Mouse (Mus musculus) left cerebral cortex, postnatal 25 days (tissue): Measurements from ENCODE around the gene Ppp1r1b. TPM values are rescaled to one million over a fixed set of nuclear protein-coding genes. Genes with fewer than 3 reads are reported as not detected.

Experiments used
- DNase-seq, 2 experiments: peaks; one replicate each; pipeline ENCODE4 v3.0.0; 2022; ENCODE audit warnings: low spot score in 2 of 2, mixed read lengths in 1 of 2
- intact Hi-C: fragments of 180-260 bp; cut with DNase I; formaldehyde crosslinking; loops from one replicate; pipeline ENCODE4 v1.15.1; 2025
- total RNA-seq, 2 experiments: library from RNA; stranded (reverse); gene quantifications; 2 replicates each; pipeline ENCODE4 v1.2.3; 2021

The Ppp1r1b gene
- total RNA-seq, 2 experiments from 2014 or later: 141 to 380 TPM

- intact Hi-C loops: loop anchor here (5.0 kb wide), 1 partner anchor 96 kb away; the partner anchor contains the start of gene Mien1
- DNase-seq: no peak
Measured at GRCm38 (mm10) chr11:98341174-98341573, 7.0 kb upstream of the Ppp1r1b start.

DNA sequence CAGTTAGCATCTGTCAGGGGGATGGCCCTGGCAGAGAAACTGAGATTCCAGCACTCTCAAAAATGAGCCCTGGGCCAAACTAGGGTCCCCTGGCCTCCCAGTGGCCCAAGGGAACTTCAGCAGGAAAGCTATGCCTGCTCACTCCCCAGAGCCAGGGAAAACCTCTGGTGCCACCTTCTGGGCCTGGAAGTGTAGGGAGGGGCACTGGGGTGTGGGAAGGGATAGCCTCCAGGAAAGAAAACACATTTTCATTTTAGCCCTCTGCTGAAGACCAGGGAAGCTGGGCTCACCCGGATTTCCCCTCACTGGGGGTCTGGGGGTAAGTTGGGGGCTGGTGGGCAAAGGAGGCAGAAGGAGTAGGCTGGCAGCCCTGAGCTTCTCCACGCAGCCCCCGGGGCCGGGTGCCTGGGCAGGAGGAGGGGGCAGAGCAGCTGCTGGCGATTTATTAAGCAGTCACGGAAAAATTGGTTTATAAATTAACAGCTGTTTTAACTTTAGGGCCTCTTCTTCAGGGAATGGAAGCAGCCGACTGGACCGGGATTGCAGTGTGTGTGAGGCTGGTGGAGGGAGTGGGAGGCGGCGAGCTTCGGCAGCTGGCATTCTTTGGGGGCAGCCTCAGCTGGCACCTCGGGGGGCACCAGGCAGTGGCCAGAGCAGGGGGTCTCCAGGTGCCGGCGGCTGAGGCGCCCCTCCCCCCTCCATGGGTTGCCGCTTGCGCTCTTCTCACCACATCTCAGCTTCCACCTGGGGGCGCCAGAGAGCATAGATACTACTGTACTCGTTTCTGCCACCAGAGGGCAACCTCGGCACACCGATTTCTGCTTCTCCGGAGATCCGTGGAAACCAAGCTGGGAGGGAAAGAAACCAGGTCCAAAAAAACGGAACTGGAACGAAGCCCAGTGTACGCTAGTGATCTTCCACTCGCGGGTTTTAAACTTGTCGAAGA, 5.9 kb upstream of the Ppp1r1b start:
- intact Hi-C loops: loop anchor here (1.0 to 5.0 kb wide), 5 partner anchors 31 to 115 kb away; partner anchors contain the start of gene Mien1

GRCm38 (mm10) chr11:98345253-98345652, 3.0 kb upstream of the Ppp1r1b start:
- DNase-seq: peak; percentile 80 to 88
- intact Hi-C loops: no loop called here

More for the DNA sequence above, 5.9 kb upstream of the Ppp1r1b start:
- DNase-seq: peak; percentile 98

- intact Hi-C loops: no loop called here
- peak in 1 of 2 experiments; percentile 59 for DNase-seq
Measured at GRCm38 (mm10) chr11:98346168-98346567, 2.0 kb upstream of the Ppp1r1b start.

- intact Hi-C loops: no loop called here
- DNase-seq: no peak
Measured at GRCm38 (mm10) chr11:98347385-98348082, 670 bp upstream of the Ppp1r1b start.

GRCm38 (mm10) chr11:98349308-98349707, 1.1 kb downstream of the Ppp1r1b start:
- no peak for DNase-seq
- intact Hi-C loops: no loop called here

GRCm38 (mm10) chr11:98352272-98352990, 4.2 kb downstream of the Ppp1r1b start:
- intact Hi-C loops: no loop called here
- DNase-seq: no peak

DNA sequence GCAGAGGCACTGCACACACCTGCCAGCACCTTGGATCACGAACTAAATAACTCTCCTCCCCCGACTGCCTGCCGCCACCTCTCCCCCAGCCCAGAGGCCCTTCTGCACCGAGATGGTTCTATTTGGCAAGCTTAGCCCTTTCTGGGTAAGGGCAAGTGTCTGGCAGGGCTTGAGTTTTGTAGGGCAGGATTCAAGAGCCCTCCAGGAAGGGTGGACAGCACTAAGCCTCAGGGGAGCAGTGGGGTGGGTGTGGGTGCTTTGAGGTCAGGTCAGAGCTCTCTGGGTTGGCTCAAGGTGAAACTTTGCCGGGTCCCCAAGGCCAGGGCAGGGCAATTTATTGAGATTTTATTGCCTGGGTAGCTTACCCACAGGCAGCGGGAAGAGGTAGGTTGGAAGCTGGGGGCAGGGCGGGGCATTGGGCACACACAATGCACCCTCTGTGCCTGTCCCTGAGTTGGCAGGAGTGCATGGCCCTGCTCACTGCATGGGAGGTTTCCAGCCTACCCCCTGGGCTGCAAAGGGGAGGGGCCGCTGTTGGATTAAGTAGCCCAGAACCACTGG, 5.5 kb downstream of the Ppp1r1b start:
- peak in 1 of 2 experiments; percentile 70 for DNase-seq

GRCm38 (mm10) chr11:98354445-98354844, 6.2 kb downstream of the Ppp1r1b start:
- intact Hi-C loops: no loop called here
- peak in 1 of 2 experiments; percentile 83 for DNase-seq

More for the DNA sequence above, 5.5 kb downstream of the Ppp1r1b start:
- intact Hi-C loops: no loop called here

GRCm38 (mm10) chr11:98355732-98356299, 7.6 kb downstream of the Ppp1r1b start:
- DNase-seq: peak; percentile 60 to 80

GRCm38 (mm10) chr11:98356625-98357394, 8.6 kb downstream of the Ppp1r1b start:
- intact Hi-C loops: no loop called here
- DNase-seq: no peak

More at GRCm38 (mm10) chr11:98355732-98356299, 7.6 kb downstream of the Ppp1r1b start:
- intact Hi-C loops: no loop called here

DNA sequence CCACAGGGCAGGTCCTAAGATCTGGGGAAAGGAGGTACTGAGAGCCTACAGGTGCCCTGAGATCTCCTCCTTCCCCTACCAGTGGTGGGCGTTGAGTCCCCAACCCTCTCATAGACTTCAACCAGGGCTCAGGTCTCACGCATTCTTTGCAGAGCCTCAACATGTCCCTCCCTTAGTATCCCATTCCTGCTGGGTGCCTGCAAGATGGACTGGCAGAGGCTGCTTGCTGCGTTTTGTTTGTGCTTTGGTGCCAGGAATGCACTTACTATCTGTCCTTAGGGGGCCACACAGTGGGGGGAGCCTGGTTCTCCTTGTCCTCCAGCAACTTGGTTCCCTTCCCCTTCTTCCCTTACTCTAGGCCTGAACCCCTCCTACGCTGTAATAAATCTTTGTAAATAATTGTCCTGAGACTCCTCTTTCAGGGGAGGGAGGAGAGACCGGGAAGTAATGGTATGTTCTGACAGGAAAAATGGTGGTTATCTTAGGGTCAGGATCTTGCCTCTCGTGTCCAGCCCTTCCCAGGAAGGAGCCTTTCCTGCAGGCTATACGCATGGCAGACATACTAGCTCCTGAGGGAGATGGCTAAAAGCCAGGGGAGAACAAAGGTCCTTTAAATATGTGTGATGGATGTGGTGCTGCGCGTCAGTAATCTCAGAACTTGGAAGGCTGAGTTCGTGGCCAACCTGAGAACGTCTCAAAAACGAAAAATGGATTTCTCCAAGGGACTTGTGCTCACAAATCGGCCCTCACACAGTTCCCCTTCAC, 9.4 kb downstream of the Ppp1r1b start:
- DNase-seq: no peak
- intact Hi-C loops: no loop called here

- intact Hi-C loops: no loop called here
- peak; percentile 85 to 90 for DNase-seq
Measured at GRCm38 (mm10) chr11:98358161-98359083, 10.2 kb downstream of the Ppp1r1b start, which contains the start of gene Stard3. Gene Stard3, plus strand, starts transcription at chr11:98358368.

DNA sequence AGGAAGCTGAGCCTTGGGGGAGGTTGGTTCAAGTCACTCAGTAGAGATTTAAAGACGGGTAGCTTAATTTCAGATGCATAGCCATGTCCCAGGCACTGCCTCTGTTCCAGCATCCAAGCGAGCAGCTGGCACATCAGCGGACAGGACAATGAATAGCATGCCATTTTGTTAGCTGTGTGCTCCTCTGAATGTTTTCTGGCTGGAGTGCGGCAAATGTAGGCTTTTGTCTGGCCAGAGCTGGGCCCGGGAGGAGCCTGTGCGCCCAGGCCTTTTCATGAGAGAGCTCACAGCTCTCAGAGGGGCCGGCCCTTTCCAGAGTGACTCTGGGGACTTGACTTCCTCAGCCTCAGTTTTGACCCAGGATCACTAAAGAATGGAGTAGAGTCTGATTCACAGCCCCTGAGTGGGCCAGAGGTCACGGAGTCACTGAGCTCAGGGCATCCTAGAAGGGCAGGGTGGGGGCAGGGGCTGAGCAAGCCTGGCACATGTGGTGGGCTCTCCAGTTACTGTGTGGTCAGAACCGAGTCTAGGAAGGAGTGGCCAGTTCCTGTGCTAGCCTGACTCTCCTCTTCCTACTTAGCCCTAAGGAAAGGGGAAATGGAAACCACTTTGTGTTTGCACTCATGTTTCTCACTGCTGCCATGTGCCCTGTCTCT, 12.8 kb downstream of the Ppp1r1b start:
- intact Hi-C loops: no loop called here
- no peak for DNase-seq

DNA sequence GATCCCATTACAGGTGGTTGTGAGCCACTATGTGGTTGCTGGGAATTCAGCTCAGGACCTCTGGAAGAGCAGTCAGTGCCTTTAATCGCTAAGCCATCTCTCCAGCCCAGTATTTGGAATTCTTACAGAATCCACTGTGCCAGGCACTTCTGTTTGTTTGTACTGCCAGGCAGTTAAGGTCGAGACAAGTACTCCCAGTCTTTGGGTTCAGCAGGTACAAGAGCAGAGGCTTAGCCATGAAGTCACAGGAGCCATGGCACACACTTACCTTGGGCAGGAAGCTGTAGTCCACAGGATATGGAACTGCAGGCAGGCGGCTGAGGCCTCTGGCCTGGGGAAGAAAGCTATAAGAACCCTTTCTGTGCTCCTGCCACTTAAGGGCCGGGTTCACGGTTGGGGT, 15.6 kb downstream of the Ppp1r1b start:
- intact Hi-C loops: no loop called here
- DNase-seq: no peak

DNA sequence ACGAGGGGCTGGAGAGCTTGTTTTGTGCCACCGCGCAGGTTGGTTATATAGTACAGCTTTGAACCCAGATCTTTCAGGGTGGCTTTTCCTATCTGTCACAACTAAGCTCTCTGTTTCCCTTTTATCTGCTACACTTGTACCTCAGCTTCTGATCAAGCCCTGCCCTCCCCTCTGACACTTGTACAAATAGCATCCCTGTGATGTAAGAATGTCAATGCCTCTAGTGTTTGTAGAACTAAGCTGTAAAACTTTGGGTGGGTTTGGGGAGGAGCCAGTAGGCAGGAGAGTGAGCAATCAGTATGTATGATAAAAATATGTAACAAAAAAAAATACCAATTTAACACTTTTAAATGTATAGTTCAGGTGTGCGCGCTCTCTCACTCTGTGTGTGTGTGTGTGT, 16.2 kb downstream of the Ppp1r1b start:
- intact Hi-C loops: no loop called here

More for the DNA sequence above, 16.2 kb downstream of the Ppp1r1b start:
- DNase-seq: no peak
